Mouse (Mus musculus) C2C12 (cell line): ENCODE results near the gene Slc5a11.

ENCODE experiments used
- CTCF ChIP-seq: IDR thresholded peaks from one replicate; pipeline ENCODE4 v1.5.1; 2011; ENCODE audit not compliant: control insufficient read depth, insufficient read depth, insufficient read length
- MYOD1 ChIP-seq: IDR thresholded peaks from one replicate; pipeline ENCODE4 v1.6.1; 2011; ENCODE audit warnings: low read depth; ENCODE audit not compliant: control insufficient read depth, insufficient read length

- TF ChIP-seq CTCF (no peak), MYOD1 (no peak)
Measured at GRCm38 (mm10) chr7:123207561-123207960, 7.0 kb upstream of the Slc5a11 start.
